Mouse (Mus musculus): ENCODE results near the gene Mapk14. TPM values are rescaled to one million over a fixed set of nuclear protein-coding genes. Genes with fewer than 3 reads are reported as not detected.
A peak's percentile ranks its signal among the peaks of the same experiment; 100 is the strongest.

Gene Mapk14
- polyA plus RNA-seq, 1 experiment from 2014 or later, result 23.2 TPM

GRCm38 (mm10) chr17:28682311-28683084, 8.6 kb upstream of the Mapk14 start:
- no peaks in the 10 kb centered on the region for H3K36me3 ChIP-seq (ENCODE audit: control insufficient read depth, insufficient read depth, low read length)
- no peaks in the 10 kb centered on the region for H3K9me3 ChIP-seq (replicated peaks; ENCODE audit: control insufficient read depth, low read length, poor library complexity, severe bottlenecking)
- H3K27ac ChIP-seq (ENCODE audit: low read length), result no peak overlapping the region
- H3K4me1 ChIP-seq (ENCODE audit: control insufficient read depth, insufficient read depth, low read length), result no peaks in the 10 kb centered on the region
- no peak overlapping the region for H3K4me3 ChIP-seq (ENCODE audit: low read depth, low read length)
- H3K4me2 ChIP-seq (ENCODE audit: low read length), result no peak overlapping the region
- no peak overlapping the region for H3K9ac ChIP-seq (ENCODE audit: low read depth, low read length)
- WGBS, result 68% methylated on average over 13 of the region's 13 CpGs
- no peaks in the 10 kb centered on the region for H3K27me3 ChIP-seq (ENCODE audit: control insufficient read depth, insufficient read depth, low read depth, low read length)
- no peak for ATAC-seq

GRCm38 (mm10) chr17:28683601-28684000, 7.5 kb upstream of the Mapk14 start:
- H3K9me3 ChIP-seq (replicated peaks; ENCODE audit: control insufficient read depth, low read length, poor library complexity, severe bottlenecking), result no peaks in the 10 kb centered on the region
- no peak overlapping the region for H3K9ac ChIP-seq (ENCODE audit: low read depth, low read length)
- H3K4me1 ChIP-seq (ENCODE audit: control insufficient read depth, insufficient read depth, low read length), result no peaks in the 10 kb centered on the region
- WGBS, result 46% methylated on average over 1 of the region's 1 CpGs
- no peak for ATAC-seq
- no peak overlapping the region for H3K4me2 ChIP-seq (ENCODE audit: low read length)
- no peak overlapping the region for H3K4me3 ChIP-seq (ENCODE audit: low read depth, low read length)
- H3K36me3 ChIP-seq (ENCODE audit: control insufficient read depth, insufficient read depth, low read length), result no peaks in the 10 kb centered on the region
- H3K27me3 ChIP-seq (ENCODE audit: control insufficient read depth, insufficient read depth, low read depth, low read length), result no peaks in the 10 kb centered on the region
- no peak overlapping the region for H3K27ac ChIP-seq (ENCODE audit: low read length)

GRCm38 (mm10) chr17:28684631-28685030, 6.5 kb upstream of the Mapk14 start:
- Histone ChIP-seq H3K4me3 (ENCODE audit: low read depth, low read length) (no peak overlapping the region), H3K27me3 (ENCODE audit: control insufficient read depth, insufficient read depth, low read depth, low read length) (peaks cover 2% of the 10 kb centered on the region; the same call in 1 of the 2 replicates), H3K27ac (ENCODE audit: low read length) (no peak overlapping the region), H3K9me3 (replicated peaks; ENCODE audit: control insufficient read depth, low read length, poor library complexity, severe bottlenecking) (no peaks in the 10 kb centered on the region), H3K9ac (ENCODE audit: low read depth, low read length) (no peak overlapping the region), H3K4me2 (ENCODE audit: low read length) (no peak overlapping the region), H3K4me1 (ENCODE audit: control insufficient read depth, insufficient read depth, low read length) (no peaks in the 10 kb centered on the region), H3K36me3 (ENCODE audit: control insufficient read depth, insufficient read depth, low read length) (no peaks in the 10 kb centered on the region)
- ATAC-seq, result no peak
- 50% methylated on average over 19 of the region's 19 CpGs for WGBS

- ATAC-seq, result no peak
- H3K4me3 ChIP-seq (ENCODE audit: low read depth, low read length), result no peak overlapping the region
- no peaks in the 10 kb centered on the region for H3K9me3 ChIP-seq (replicated peaks; ENCODE audit: control insufficient read depth, low read length, poor library complexity, severe bottlenecking)
- no peak overlapping the region for H3K27ac ChIP-seq (ENCODE audit: low read length)
- peaks cover 2% of the 10 kb centered on the region; the same call in 1 of the 2 replicates for H3K27me3 ChIP-seq (ENCODE audit: control insufficient read depth, insufficient read depth, low read depth, low read length)
- H3K4me1 ChIP-seq (ENCODE audit: control insufficient read depth, insufficient read depth, low read length), result peaks cover 3% of the 10 kb centered on the region
- no peak overlapping the region for H3K4me2 ChIP-seq (ENCODE audit: low read length)
- H3K9ac ChIP-seq (ENCODE audit: low read depth, low read length), result no peak overlapping the region
- WGBS, result 54% methylated on average over 4 of the region's 4 CpGs
- no peaks in the 10 kb centered on the region for H3K36me3 ChIP-seq (ENCODE audit: control insufficient read depth, insufficient read depth, low read length)
Measured at GRCm38 (mm10) chr17:28687354-28687753, 3.8 kb upstream of the Mapk14 start.

- peak within 1 kb of the TSS; percentile 53 for H3K9ac ChIP-seq (ENCODE audit: low read depth, low read length)
- H3K4me1 ChIP-seq (ENCODE audit: control insufficient read depth, insufficient read depth, low read length), result peaks cover 21% of the 10 kb centered on the region
- peak within 1 kb of the TSS; percentile 96 for H3K27ac ChIP-seq (ENCODE audit: low read length)
- H3K4me3 ChIP-seq (ENCODE audit: low read depth, low read length), result peak within 1 kb of the TSS; percentile 99
- WGBS, result 9% methylated on average over 40 of the region's 40 CpGs
- H3K4me2 ChIP-seq (ENCODE audit: low read length), result peak within 1 kb of the TSS; percentile 59
- no peak for ATAC-seq
- H3K9me3 ChIP-seq (replicated peaks; ENCODE audit: control insufficient read depth, low read length, poor library complexity, severe bottlenecking), result no peaks in the 10 kb centered on the region
- H3K27me3 ChIP-seq (ENCODE audit: control insufficient read depth, insufficient read depth, low read depth, low read length), result peaks cover 2% of the 10 kb centered on the region; the same call in 1 of the 2 replicates
- H3K36me3 ChIP-seq (ENCODE audit: control insufficient read depth, insufficient read depth, low read length), result no peaks in the 10 kb centered on the region
Measured at GRCm38 (mm10) chr17:28689586-28690283, 1.4 kb upstream of the Mapk14 start, which contains the start of gene Slc26a8. Gene Slc26a8 (minus strand): TSS chr17:28690233.

- ATAC-seq, result peak; percentile 68
- Histone ChIP-seq H3K4me2 (ENCODE audit: low read length) (peak overlapping the region; percentile 82), H3K9me3 (replicated peaks; ENCODE audit: control insufficient read depth, low read length, poor library complexity, severe bottlenecking) (no peaks in the 10 kb centered on the region), H3K4me1 (ENCODE audit: control insufficient read depth, insufficient read depth, low read length) (peaks cover 30% of the 10 kb centered on the region), H3K4me3 (ENCODE audit: low read depth, low read length) (peak overlapping the region; percentile 99), H3K27ac (ENCODE audit: low read length) (peak overlapping the region; percentile 96), H3K9ac (ENCODE audit: low read depth, low read length) (peak overlapping the region; percentile 96), H3K27me3 (ENCODE audit: control insufficient read depth, insufficient read depth, low read depth, low read length) (peaks cover 2% of the 10 kb centered on the region; the same call in 1 of the 2 replicates), H3K36me3 (ENCODE audit: control insufficient read depth, insufficient read depth, low read length) (no peaks in the 10 kb centered on the region)
- WGBS, result 1% methylated on average over 45 of the region's 53 CpGs
Measured at GRCm38 (mm10) chr17:28691687-28692340, 685 bp downstream of the Mapk14 start.

GRCm38 (mm10) chr17:28692341-28692710, 1.2 kb downstream of the Mapk14 start:
- no peak for ATAC-seq
- Histone ChIP-seq H3K27me3 (ENCODE audit: control insufficient read depth, insufficient read depth, low read depth, low read length) (peaks cover 2% of the 10 kb centered on the region; the same call in 1 of the 2 replicates), H3K36me3 (ENCODE audit: control insufficient read depth, insufficient read depth, low read length) (no peaks in the 10 kb centered on the region), H3K4me1 (ENCODE audit: control insufficient read depth, insufficient read depth, low read length) (peaks cover 35% of the 10 kb centered on the region), H3K27ac (ENCODE audit: low read length) (peak overlapping the region; percentile 96), H3K4me2 (ENCODE audit: low read length) (peak overlapping the region; percentile 82), H3K4me3 (ENCODE audit: low read depth, low read length) (peak overlapping the region; percentile 99), H3K9ac (ENCODE audit: low read depth, low read length) (peak overlapping the region; percentile 96), H3K9me3 (replicated peaks; ENCODE audit: control insufficient read depth, low read length, poor library complexity, severe bottlenecking) (no peaks in the 10 kb centered on the region)
- under 1% methylated on average over 18 of the region's 18 CpGs for WGBS

- Histone ChIP-seq H3K4me1 (ENCODE audit: control insufficient read depth, insufficient read depth, low read length) (peaks cover 42% of the 10 kb centered on the region), H3K9me3 (replicated peaks; ENCODE audit: control insufficient read depth, low read length, poor library complexity, severe bottlenecking) (no peaks in the 10 kb centered on the region), H3K27ac (ENCODE audit: low read length) (no peak overlapping the region), H3K4me2 (ENCODE audit: low read length) (peak overlapping the region; percentile 82), H3K36me3 (ENCODE audit: control insufficient read depth, insufficient read depth, low read length) (no peaks in the 10 kb centered on the region), H3K9ac (ENCODE audit: low read depth, low read length) (peak overlapping the region; percentile 96), H3K4me3 (ENCODE audit: low read depth, low read length) (peak overlapping the region; percentile 99), H3K27me3 (ENCODE audit: control insufficient read depth, insufficient read depth, low read depth, low read length) (peaks cover 2% of the 10 kb centered on the region; the same call in 1 of the 2 replicates)
- 46% methylated on average over 3 of the region's 3 CpGs for WGBS
- ATAC-seq, result no peak
Measured at GRCm38 (mm10) chr17:28693086-28693485, 2.0 kb downstream of the Mapk14 start.

Data from midbrain, embryonic 16.5 days (tissue).